Mouse (Mus musculus): ENCODE measurements around the gene Wfdc13. TPM values are rescaled to one million over a fixed set of nuclear protein-coding genes. Genes with fewer than 3 reads are reported as not detected.

Wfdc13 gene
- total and polyA plus RNA-seq, 3 experiments, result 0.12 TPM; not detected in 2

DNA sequence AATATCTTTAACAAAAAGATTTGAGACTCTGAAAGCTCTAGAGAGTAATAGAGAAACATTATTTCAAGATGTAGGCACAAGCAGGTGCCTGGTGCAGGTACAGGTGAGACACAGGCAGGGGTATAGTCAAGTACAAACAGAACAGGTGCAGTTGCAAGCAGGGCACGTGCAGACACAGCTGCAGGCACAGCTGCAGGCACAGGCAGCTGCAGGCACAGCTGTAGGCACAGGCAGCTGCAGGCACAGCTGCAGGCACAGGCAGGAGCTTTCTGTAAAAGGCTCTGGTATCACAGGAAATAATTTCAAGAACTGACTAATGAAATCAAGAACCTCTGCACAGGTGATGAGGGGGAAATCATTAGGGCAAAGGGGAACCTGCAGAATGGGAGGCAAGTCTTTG, 14.0 kb upstream of the Wfdc13 start (continued):
- no peak for TF ChIP-seq HCFC1 (IDR thresholded peaks at IDR 0.05; ENCODE audit: low read depth, low read length)
- TF ChIP-seq TBP (IDR thresholded peaks at IDR 0.05; ENCODE audit: low read depth, low read length), result no peak
- no peak for TF ChIP-seq ZKSCAN1 (IDR thresholded peaks at IDR 0.05; ENCODE audit: low read depth, low read length)

DNA sequence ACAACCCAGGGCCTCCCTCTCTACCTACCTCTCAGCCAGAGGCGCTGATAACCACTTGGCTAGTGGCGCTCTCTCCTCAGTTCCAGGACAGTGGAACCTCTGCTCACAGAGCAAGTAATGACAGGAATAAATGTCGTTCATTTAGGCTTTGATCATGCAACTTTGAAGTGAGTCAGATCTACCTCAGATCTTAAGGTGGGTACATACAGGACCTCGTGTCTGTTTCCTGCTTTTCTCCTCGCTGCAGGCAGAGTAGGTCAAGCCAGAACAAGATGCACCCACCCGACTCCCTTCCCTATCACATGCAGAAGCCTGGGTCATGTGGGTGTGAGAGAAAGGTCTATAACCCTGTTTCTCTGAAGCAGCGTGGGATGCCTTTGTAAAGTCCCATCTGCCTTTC, 10.9 kb upstream of the Wfdc13 start, which contains the start of gene Wfdc11:
Wfdc11 (minus strand) TSS at position 101 of the 400 bp plus-strand sequence.
- no peaks in the 10 kb centered on the region for H3K9me3 ChIP-seq (replicated peaks; ENCODE audit: insufficient read depth, low read length)
- no peak within 1 kb of the TSS for H3K9ac ChIP-seq (ENCODE audit: control insufficient read depth, low read depth, low read length, poor library complexity, severe bottlenecking)
- no peak for DNase-seq (ENCODE audit: low read depth, low spot score)
- H3K27me3 ChIP-seq (ENCODE audit: control insufficient read depth in 1 of 2, insufficient read depth in 2 of 2, low read length in 2 of 2), result no peaks in the 10 kb centered on the region; a peak in 1 of 4 replicates
- no peak within 1 kb of the TSS for H3K4me3 ChIP-seq (ENCODE audit: control insufficient read depth in 1 of 2, insufficient read depth in 1 of 2, low read depth in 2 of 2, low read length in 2 of 2)
- H3K27ac ChIP-seq (ENCODE audit: control insufficient read depth, low read depth, low read length), result no peak within 1 kb of the TSS
- no peaks in the 10 kb centered on the region for H3K79me2 ChIP-seq (ENCODE audit: control insufficient read depth, insufficient read depth, low read length, poor library complexity)
- TF ChIP-seq RCOR1 (IDR thresholded peaks at IDR 0.05; ENCODE audit: low read depth, low read length) (no peak), POLR2AphosphoS5 (IDR thresholded peaks at IDR 0.05; ENCODE audit: borderline replicate concordance, low read depth, low read length) (no peak), TAL1 (IDR thresholded peaks at IDR 0.05; ENCODE audit: low read length) (no peak), TCF12 (IDR thresholded peaks at IDR 0.05; ENCODE audit: low read depth, low read length) (no peak), GABPA (IDR thresholded peaks at IDR 0.05; ENCODE audit: low read depth, low read length) (no peak), RAD21 (IDR thresholded peaks at IDR 0.05; ENCODE audit: low read depth, low read length) (no peak), ZNF384 (IDR thresholded peaks at IDR 0.05; ENCODE audit: low read depth, low read length) (no peak), USF1 (IDR thresholded peaks at IDR 0.05; ENCODE audit: low read depth, low read length) (no peak), KAT2A (conservative IDR thresholded peaks at IDR 0.05; ENCODE audit: low read depth, low read length) (no peak), USF2 (IDR thresholded peaks at IDR 0.05; ENCODE audit: borderline replicate concordance in 1 of 2, insufficient read depth in 1 of 2, low read depth in 1 of 2, low read length in 2 of 2) (no peak), EP300 (IDR thresholded peaks at IDR 0.05; ENCODE audit: low read depth in 1 of 2, low read length in 2 of 2) (no peak), ZMIZ1 (IDR thresholded peaks at IDR 0.05; ENCODE audit: low read depth, low read length) (no peak), E2F4 (IDR thresholded peaks at IDR 0.05; ENCODE audit: borderline replicate concordance, low read depth, low read length) (no peak)
- peaks cover 24 to 28% of the 10 kb centered on the region in 2 experiments for H3K4me1 ChIP-seq (ENCODE audit: control insufficient read depth in 1 of 2, insufficient read depth in 2 of 2, low read length in 2 of 2)
- peaks cover 0 to 22% of the 10 kb centered on the region in 2 experiments; a peak in 2 of 4 replicates for H3K36me3 ChIP-seq (ENCODE audit: control insufficient read depth in 1 of 2, insufficient read depth in 2 of 2, low read length in 2 of 2)

GRCm38 (mm10) chr2:164676103-164676502, 8.8 kb upstream of the Wfdc13 start:
- Histone ChIP-seq H3K79me2 (ENCODE audit: control insufficient read depth, insufficient read depth, low read length, poor library complexity) (no peaks in the 10 kb centered on the region; the same call in 1 of the 2 replicates), H3K4me1 (ENCODE audit: control insufficient read depth in 1 of 2, insufficient read depth in 2 of 2, low read length in 2 of 2) (peaks cover 20% of the 10 kb centered on the region in 2 experiments), H3K27me3 (ENCODE audit: control insufficient read depth in 1 of 2, insufficient read depth in 2 of 2, low read length in 2 of 2) (no peaks in the 10 kb centered on the region; a peak in 1 of 4 replicates), H3K9me3 (replicated peaks; ENCODE audit: insufficient read depth, low read length) (no peaks in the 10 kb centered on the region), H3K4me3 (ENCODE audit: control insufficient read depth in 1 of 2, insufficient read depth in 1 of 2, low read depth in 2 of 2, low read length in 2 of 2) (no peak overlapping the region), H3K36me3 (ENCODE audit: control insufficient read depth in 1 of 2, insufficient read depth in 2 of 2, low read length in 2 of 2) (peaks cover 0 to 18% of the 10 kb centered on the region in 2 experiments; a peak in 2 of 4 replicates), H3K9ac (ENCODE audit: control insufficient read depth, low read depth, low read length, poor library complexity, severe bottlenecking) (no peak overlapping the region), H3K27ac (ENCODE audit: control insufficient read depth, low read depth, low read length) (no peak overlapping the region)
- peak; percentile 14 for DNase-seq (ENCODE audit: low read depth, low spot score)
- TF ChIP-seq NRF1 (IDR thresholded peaks at IDR 0.05; ENCODE audit: insufficient read depth, low read depth, low read length, poor library complexity, severe bottlenecking), result no peak
- no peak for TF ChIP-seq ZNF384 (IDR thresholded peaks at IDR 0.05; ENCODE audit: low read depth, low read length)
- no peak for TF ChIP-seq POLR2AphosphoS5 (IDR thresholded peaks at IDR 0.05; ENCODE audit: borderline replicate concordance, low read depth, low read length)
- peak; percentile 55 to 63 (median 62) for TF ChIP-seq CTCF (IDR thresholded peaks at IDR 0.05 in 2 of 3, conservative IDR thresholded peaks at IDR 0.05 in 1 of 3; ENCODE audit: control insufficient read depth in 1 of 3, insufficient read depth in 1 of 3, low read depth in 2 of 3, low read length in 3 of 3, poor library complexity in 1 of 3, severe bottlenecking in 1 of 3)
- TF ChIP-seq MEF2A (IDR thresholded peaks at IDR 0.05; ENCODE audit: extremely low read depth, insufficient replicate concordance, low read depth, low read length, poor library complexity, severe bottlenecking), result no peak
- no peak for TF ChIP-seq ELF1 (IDR thresholded peaks at IDR 0.05; ENCODE audit: low read depth, low read length)
- TF ChIP-seq NELFE (IDR thresholded peaks at IDR 0.05; ENCODE audit: low read depth, low read length), result no peak
- TF ChIP-seq TBP (IDR thresholded peaks at IDR 0.05; ENCODE audit: low read depth, low read length), result no peak
- no peak for TF ChIP-seq CHD2 (IDR thresholded peaks at IDR 0.05; ENCODE audit: low read length)
- no peak for TF ChIP-seq SIN3A (IDR thresholded peaks at IDR 0.05; ENCODE audit: low read length)
- TF ChIP-seq MAZ (IDR thresholded peaks at IDR 0.05; ENCODE audit: low read depth, low read length), result no peak
- TF ChIP-seq E2F4 (IDR thresholded peaks at IDR 0.05; ENCODE audit: borderline replicate concordance, low read depth, low read length), result no peak
- no peak for TF ChIP-seq HCFC1 (IDR thresholded peaks at IDR 0.05; ENCODE audit: low read depth, low read length)
- TF ChIP-seq MYC (IDR thresholded peaks at IDR 0.05; ENCODE audit: low read depth, low read length), result no peak
- TF ChIP-seq MAX (IDR thresholded peaks at IDR 0.05; ENCODE audit: low read length), result no peak
- no peak for TF ChIP-seq UBTF (IDR thresholded peaks at IDR 0.05; ENCODE audit: borderline replicate concordance, insufficient read depth, low read depth, low read length)
- no peak for TF ChIP-seq ZC3H11A (IDR thresholded peaks at IDR 0.05; ENCODE audit: low read depth, low read length)
- TF ChIP-seq POLR2A (IDR thresholded peaks at IDR 0.05; ENCODE audit: control insufficient read depth in 1 of 2, insufficient read depth in 1 of 2, low read depth in 1 of 2, low read length in 2 of 2, poor library complexity in 1 of 2), result no peak
